Mouse (Mus musculus) kidney, adult 9 months (tissue): ENCODE measurements at regions not wholly inside any gene's neighbourhood (a gene's known extent, or its start where the extent isn't known, plus 50 kb on each side); places are given as distances from the start of the nearest gene placed in this dataset.

Source experiments
- DNase-seq: peaks from one replicate; pipeline ENCODE4 v3.0.0; 2022

DNA sequence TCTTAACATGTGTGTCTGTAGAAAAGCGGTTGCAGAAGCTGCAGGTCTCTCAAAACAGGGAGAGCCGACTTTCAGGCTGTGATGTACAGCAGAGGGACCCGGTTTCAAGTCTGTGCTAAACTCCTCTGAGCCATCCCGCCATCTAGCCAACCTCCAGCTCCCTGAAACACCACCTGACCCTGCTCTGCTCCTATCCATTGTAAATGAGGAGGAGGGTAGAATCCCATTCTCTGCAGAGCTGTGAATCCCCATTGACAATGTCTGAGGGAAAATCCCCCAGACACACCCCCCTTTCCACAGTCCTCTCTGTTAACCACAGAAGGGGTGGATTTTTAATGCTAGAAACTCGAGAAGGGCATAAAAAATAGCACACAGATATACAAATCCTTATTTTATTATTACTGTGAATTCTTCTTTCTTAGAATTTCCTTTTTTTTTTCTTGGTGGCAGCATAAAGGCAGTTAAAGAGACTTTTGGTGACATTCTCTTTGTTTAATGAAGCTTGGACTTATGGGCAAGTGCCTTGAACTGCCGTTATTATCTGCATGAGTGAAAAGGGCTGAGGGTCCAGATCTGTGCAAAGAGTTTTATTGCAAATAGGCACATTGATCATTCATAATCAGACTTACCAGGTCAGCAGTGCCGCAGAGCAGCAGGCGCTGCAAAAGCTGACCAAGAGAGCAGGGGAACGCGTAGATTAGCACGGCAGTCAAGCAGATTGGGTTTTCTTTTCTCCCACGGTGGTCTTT lies 111.3 kb upstream of the Paqr3 start:
- DNase-seq: no peak

DNA sequence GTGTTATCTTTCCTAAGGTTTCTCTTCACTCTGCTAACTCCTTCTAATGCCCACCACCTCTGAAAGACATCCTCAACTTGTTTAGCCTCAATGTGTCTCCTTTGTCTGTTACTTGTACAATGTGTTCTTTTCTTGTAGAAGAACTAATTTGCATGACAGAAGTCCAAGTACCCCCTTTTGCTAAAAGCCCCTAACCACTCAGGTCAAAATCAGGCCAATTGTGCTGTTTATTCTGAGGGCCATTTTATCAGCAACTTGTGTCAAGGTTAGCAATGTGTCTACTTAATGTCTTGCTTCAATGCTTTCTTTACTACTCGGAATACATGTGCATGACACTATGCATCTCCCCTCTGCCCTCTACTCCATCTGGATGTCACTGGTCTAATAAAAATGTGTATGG lies 107.3 kb upstream of the Paqr3 start:
- no peak for DNase-seq

DNA sequence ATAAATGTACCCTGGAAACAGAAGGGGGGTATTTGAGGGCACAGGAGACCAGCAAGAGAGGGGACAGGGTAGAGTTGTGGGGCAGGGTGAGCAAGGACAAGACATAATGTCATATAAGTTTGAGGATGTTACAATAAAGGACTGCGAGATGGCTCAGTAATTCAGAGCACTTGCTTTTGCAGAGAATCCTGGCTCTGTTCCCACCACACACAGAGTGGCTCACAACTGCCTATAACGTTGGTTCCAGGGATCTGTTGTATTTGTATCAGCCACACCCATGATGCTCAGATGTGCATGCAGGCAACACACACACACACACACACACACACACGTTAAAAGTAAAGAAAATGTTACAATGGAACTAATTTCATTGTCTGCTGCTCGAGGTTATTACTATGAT lies 94.2 kb upstream of the Paqr3 start:
- DNase-seq: no peak

DNA sequence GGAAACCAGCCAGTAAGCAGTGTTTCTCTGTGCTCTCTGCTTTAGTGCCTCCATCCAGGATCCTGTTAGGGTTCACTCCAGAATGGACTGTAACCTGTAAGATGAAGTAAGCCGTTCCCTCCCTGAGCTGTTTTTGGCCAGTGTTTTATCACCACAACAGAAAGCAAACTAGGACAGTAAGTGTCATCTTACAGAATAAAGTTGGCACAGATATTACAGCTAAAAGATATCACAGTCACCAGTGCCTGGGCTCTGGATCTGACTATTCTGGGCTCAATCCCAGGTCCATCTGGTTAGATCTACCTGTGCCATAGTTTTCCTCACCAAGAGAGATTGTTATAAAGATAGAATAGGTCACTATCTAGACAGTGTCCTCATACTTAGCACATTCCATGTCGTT lies 92.9 kb upstream of the Paqr3 start:
- no peak for DNase-seq

DNA sequence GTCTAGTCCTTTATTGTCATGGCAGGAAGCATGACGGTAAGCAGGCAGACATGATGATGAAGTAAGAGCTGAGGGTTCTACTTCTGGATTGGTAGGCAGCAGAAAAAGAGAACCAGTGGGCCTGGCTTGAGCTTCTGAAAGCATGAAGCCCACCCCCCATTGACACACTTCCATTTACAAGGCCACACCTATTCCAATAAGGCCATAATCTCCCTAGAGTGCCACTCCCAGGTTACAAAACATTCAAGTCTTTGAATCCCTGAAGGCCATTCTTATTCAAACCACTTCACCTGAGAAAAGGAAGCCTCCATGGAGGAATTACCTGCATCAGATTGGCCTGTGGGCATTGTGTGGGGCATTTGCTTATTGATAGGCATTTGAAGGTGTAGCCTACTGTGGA lies 92.2 kb upstream of the Paqr3 start:
- no peak for DNase-seq

DNA sequence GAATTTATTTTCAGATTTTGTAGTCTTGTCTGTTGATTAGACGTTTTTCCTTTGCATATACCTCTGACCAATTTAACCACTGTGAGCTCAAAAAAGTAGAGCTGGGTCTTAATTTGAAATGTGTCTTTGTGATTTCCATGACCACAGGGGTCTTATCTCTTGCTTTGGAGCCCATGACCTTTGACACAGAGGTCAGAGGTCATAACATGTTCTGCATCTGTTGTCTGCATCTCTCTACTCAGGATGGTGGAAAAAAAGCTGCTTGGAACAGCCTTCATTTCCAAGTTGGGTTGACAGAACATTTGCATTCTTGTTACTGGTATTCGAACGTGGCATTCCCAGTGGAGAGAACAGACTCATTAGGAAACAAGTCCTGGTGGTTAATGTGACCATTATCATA lies 91.2 kb upstream of the Paqr3 start:
- no peak for DNase-seq

DNA sequence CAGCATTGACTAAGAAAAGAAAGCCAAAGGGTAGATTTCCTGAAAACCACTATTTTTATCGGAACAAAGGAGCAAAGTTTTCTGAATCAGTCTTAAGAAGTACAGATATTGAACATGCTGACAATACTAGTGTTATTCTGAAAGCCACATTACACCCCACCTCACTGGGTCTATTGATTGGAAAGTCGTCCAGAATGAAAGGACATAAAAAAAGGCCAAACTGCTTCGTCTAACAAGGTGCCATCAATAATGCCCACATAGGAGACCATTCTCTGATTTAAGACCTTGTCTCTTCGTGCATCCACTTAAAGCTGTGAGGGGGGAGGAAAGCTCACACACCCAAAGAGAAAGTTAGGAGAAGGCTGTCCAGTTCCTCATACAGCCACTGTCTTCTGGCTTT lies 89.3 kb upstream of the Paqr3 start:
- DNase-seq: no peak

DNA sequence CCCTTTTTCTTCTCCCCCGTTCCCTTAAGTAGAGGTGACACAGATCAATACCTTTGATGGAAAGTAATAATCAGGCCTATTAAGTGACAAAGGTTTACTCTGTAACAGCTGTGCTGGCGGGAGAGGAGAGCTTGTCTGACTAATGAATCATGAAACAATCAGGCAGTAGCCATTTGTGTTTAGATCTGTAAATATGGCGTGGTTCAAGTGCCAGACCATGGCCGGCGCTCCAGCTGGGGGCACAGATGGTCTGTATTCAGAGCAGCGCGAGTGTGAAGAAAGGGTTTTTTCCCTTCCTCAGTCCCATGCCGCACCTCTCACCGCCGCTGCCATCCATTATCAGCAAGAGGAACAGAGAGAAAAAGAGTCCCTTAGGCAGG lies 83.9 kb upstream of the Paqr3 start:
- DNase-seq: no peak

DNA sequence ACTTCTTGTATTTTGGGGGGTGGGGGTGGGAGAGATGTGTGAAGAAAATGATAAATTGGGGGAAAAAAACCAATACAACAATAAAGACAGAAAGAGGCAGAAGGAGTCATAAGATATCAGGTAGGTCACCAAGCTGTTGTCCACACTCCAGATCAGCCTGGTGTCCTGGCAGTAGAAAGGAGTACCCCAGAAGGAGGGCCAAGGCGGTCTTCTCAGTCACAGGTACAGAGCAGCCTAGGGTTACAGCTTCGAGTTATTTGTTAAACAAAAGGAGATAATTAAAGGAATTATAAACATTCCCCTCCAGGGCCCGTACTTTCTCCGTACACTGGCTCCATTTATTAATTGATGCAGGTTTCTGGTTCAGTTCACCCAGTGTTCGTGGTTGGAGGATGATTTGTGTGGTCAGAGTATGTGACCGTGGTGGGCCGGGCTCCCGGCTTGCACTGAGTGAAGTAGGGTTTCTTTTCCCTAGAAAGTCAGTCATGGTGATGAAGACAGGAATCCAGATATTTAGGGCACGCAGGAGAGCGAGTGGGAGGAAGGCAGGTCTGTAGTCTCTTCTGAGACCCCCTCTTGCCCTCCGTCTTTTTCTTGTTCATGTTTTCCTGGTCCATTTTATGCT lies 83.4 kb upstream of the Paqr3 start:
- DNase-seq: no peak

DNA sequence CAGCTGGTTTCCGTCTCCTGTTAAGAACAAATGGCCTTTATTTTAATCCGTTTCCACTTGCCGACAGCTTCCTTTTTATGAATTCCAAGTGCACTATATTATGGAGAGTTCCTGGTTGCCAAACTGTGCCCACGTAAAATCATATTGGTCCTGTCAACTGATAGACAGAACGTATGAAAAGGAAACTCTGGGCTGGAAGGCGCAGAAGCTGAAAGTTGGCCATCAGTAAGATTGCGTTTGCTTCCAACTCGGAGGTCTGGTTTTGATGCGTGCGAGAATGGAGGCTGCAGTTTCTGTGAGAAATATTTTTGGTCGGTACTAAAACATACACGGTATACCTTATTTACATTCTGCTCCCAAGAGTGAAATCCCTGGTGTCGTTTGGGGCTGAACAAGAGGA lies 81.3 kb upstream of the Paqr3 start:
- no peak for DNase-seq

DNA sequence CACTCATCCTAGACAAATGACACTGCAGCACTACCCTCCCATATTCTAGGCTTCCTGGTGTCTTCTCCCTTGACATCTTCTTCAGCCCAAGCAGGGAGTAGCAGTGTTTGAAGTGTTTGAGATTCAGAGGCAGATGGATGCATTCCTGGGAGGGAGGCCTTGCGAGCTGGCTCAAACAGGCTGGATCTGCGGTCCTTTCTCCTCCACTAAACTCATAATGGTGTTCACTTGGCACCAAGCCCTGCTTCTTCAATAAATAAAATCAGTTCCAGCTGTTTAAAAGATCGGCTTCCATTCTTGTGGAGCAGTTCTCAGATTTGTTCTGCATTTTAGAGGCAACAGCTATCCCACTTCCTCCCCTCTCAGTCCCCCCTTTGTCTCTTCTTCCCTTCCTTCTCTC lies 79.3 kb upstream of the Paqr3 start:
- DNase-seq: no peak

DNA sequence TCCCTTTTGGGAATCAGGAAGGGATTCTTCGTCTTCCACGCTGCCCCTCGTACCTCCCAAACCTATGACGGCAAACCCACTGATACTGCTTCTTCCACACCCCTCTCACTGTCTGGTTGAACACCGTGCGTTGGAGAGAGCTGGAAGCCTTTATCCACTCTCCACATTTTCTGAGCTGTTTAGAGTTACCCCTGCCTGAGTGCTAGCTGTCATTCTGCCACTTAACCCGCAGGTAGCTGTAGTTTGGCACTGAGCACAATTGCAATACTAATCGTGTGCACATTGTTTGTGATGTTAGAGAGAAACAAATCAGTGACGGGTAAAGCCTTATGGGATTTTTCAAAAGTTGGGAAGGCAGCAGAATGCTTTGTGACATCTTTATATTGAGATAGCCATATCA lies 73.1 kb upstream of the Paqr3 start:
- DNase-seq: no peak

DNA sequence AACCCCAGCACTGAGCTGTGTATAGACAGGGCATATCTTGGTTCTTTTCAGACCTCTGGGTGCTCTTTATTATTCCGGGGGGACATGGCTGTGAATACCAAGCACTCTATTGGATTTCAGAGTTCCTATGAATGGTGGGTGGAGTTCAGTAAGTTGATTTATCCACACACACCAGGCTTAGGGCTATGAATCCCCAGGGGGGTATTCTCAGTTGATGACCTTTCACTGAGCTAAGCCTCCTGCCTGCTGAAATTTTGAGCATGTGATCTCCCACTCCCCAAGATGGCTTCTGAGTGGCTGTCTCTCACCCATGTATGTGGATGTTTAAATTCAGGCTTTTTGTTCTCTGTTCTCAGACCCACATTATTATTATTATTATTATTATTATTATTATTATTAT lies 69.9 kb upstream of the Paqr3 start:
- DNase-seq: no peak

DNA sequence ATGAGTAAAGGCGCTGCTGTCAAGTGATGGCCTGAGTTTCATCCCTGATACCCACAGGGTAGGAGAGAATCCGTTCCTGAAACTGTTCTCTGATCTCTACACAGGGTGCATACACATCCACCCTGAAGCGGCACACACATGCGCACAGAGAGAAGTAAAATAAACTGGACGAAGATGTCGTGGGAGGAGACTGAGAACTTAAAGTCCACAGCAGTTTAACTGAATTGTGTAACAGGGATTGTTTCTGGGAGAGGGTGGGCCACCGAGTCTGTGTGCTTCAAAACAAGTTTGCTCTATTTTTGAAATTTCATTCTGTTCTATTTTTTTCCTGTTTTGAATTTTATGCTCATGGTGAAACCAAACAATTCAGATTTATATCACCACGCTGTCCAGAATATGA lies 63.0 kb upstream of the Paqr3 start:
- DNase-seq: no peak

DNA sequence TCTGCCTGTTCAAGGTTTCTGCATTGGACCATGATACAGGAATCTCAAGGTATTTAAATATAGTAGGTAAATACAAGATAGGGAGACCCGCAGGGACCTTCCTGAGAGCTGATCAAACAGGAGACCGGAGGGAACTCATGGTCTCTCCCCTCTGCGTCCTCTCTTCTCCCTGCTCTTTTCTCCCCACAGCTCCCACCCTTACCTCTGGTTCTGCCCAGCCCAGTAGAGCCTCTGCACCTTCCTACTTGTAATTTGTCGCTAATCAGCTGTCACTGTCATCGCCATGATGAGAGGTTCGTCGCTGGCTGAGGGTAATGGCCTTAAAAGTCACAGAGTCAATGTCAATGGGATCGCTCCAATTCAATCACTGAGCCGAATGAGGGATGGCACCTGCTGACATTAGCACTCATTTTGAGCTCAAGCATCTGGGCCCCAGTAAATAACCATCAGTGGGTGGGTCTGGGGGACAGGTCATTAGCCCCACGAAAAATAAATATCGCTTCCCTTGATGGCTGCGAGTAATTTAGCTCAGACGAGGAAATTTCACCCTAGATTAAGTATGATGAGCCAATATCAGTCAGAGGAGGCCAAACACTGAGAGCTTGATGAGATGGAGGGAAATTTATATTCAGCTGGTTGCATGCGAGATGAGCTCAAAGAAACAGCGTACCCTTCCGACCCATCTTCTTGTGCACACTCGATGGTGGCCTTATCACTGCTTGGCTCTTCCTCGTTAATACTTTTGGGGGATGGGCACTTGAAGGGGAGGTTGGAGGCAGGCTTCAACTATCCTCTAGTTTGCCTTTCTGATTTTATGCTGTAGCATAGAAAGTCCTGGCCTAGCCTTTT lies 56.2 kb upstream of the Paqr3 start:
- DNase-seq: no peak

DNA sequence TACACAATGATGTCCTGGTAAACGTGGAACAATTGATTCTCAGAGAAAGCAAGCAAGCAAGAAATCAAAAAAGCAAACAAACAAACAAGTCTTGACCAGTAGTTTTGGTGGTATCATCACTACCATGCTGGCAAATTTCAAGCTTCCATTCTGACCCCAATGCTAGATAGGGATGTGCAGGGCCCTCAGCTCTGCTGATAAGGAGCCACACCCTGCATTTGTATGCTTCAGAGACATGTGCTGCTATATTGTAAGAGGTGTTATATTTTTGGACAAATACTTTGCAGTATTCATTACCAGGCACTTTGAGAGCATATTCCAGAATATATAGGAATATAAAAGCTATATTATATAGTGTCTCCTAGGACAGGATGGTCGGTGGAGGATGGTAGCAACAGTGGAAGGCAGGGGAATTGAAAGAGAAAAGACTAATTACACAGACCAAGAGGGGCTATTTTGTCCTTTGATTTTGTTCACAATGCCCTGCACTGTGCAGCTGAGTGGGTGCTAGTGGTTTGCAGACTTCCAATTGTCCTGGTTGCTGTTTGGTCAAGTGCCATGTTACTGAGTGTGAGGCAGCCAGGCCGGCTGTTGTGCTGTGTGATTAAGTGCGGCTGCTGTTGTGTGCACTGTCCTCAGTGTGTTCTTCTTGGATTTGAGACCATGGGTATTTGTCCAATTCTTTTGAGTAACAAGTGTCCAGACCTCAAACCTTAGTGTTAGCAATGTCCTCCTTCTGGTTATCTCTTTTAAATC lies 54.9 kb upstream of the Paqr3 start:
- DNase-seq: no peak
